Mouse (Mus musculus): Measurements from ENCODE around the gene Wdr5b. TPM values are rescaled to one million over a fixed set of nuclear protein-coding genes. Genes with fewer than 3 reads are reported as not detected.

Wdr5b gene
- polyA plus RNA-seq, 1 experiment from 2014 or later, result 6.2 TPM

Other genes starting within 250 kb of the Wdr5b start
- gene Parp14, start 169.6 kb upstream of the Wdr5b start, polyA plus RNA-seq (2015; fragmentation: Nextera tagmentation; extraction: Ambion mirVana), result 0.75 and 0.80 TPM in 2 replicates
- gene Parp9, start 102.7 kb upstream of the Wdr5b start, polyA plus RNA-seq (2015; fragmentation: Nextera tagmentation; extraction: Ambion mirVana), result 6.7 and 6.9 TPM in 2 replicates
- 4.5 and 4.6 TPM in 2 replicates for gene Dtx3l, start 102.0 kb upstream of the Wdr5b start, polyA plus RNA-seq (2015; fragmentation: Nextera tagmentation; extraction: Ambion mirVana)
- 39.8 and 41.4 TPM in 2 replicates for gene Kpna1, start 62.4 kb upstream of the Wdr5b start, polyA plus RNA-seq (2015; fragmentation: Nextera tagmentation; extraction: Ambion mirVana)
- 791 and 887 TPM in 2 replicates for gene Fam162a, start 30.4 kb downstream of the Wdr5b start, polyA plus RNA-seq (2015; fragmentation: Nextera tagmentation; extraction: Ambion mirVana)
- 80.5 and 89.1 TPM in 2 replicates for gene Ccdc58, start 30.5 kb downstream of the Wdr5b start, polyA plus RNA-seq (2015; fragmentation: Nextera tagmentation; extraction: Ambion mirVana)
- gene Csta1, start 90.1 kb downstream of the Wdr5b start, polyA plus RNA-seq (2015; fragmentation: Nextera tagmentation; extraction: Ambion mirVana), result not detected in 2 replicates
- gene Stfa2l1, start 115.6 kb downstream of the Wdr5b start, polyA plus RNA-seq (2015; fragmentation: Nextera tagmentation; extraction: Ambion mirVana), result not detected in 2 replicates
- 0.70 and 2.8 TPM in 2 replicates for gene Gm5483, start 143.0 kb downstream of the Wdr5b start, polyA plus RNA-seq (2015; fragmentation: Nextera tagmentation; extraction: Ambion mirVana)
- not detected in 2 replicates for gene Gm5416, start 169.2 kb downstream of the Wdr5b start, polyA plus RNA-seq (2015; fragmentation: Nextera tagmentation; extraction: Ambion mirVana)
- 0.68 TPM in 1 of 2 replicates, not detected in the other for gene 2010005H15Rik, start 180.3 kb downstream of the Wdr5b start, polyA plus RNA-seq (2015; fragmentation: Nextera tagmentation; extraction: Ambion mirVana)
- gene Stfa1, start 235.8 kb downstream of the Wdr5b start, polyA plus RNA-seq (2015; fragmentation: Nextera tagmentation; extraction: Ambion mirVana), result 2.4 and 4.3 TPM in 2 replicates